Comparison of ENCODE assay signal across 8 mouse cellular contexts in genomic region chr9:81863888-81864234, GRCm38 (mm10). TPM values are rescaled to one million over a fixed set of nuclear protein-coding genes. Genes with fewer than 3 reads are reported as not detected.
DNase-seq lines count a peak whose midpoint lies in the region; ATAC-seq and TF ChIP-seq lines count a peak whose summit lies in the region.

No protein-coding gene starts in this region.

- DNase-seq in lung, embryonic 14.5 days, result no peak
- DNase-seq in lung, postnatal 10 days, result no peak
- no peak for DNase-seq in intestine, embryonic 14.5 days (ENCODE audit: low spot score)
- no peak for DNase-seq in midbrain, postnatal 0 days (ENCODE audit: low spot score)
- no peak for DNase-seq in urinary bladder, adult 2 months (ENCODE audit: low spot score)
- DNase-seq in thymus, postnatal 0 days (ENCODE audit: low spot score), result no peak
- no peak for DNase-seq in embryo, embryonic 10 days (ENCODE audit: low spot score)

- H3K27me3 ChIP-seq in lung, embryonic 14.5 days (ENCODE audit: insufficient read depth, low read length), result peaks cover 13% of the 10 kb centered on the region
- H3K27me3 ChIP-seq in intestine, embryonic 14.5 days (replicated peaks; ENCODE audit: control insufficient read depth, insufficient read depth, low read length), result peaks cover 19% of the 10 kb centered on the region
- no peaks in the 10 kb centered on the region for H3K27me3 ChIP-seq in midbrain, postnatal 0 days (ENCODE audit: insufficient read depth, low read length)

- no peaks in the 10 kb centered on the region for H3K4me1 ChIP-seq in lung, embryonic 14.5 days (ENCODE audit: insufficient read depth)
- no peaks in the 10 kb centered on the region for H3K4me1 ChIP-seq in embryonic fibroblast, embryonic 13.5 days (ENCODE audit: control insufficient read depth, insufficient read depth, low read length)
- H3K4me1 ChIP-seq in intestine, embryonic 14.5 days (replicated peaks; ENCODE audit: control insufficient read depth, insufficient read depth, low read length), result no peaks in the 10 kb centered on the region
- no peaks in the 10 kb centered on the region; the same call in 1 of the 2 replicates for H3K4me1 ChIP-seq in midbrain, postnatal 0 days (ENCODE audit: insufficient read depth, low read length)

- TF ChIP-seq CTCF in lung, embryonic 14.5 days (IDR thresholded peaks at IDR 0.05; ENCODE audit: low read depth), result no peak
- TF ChIP-seq CTCF in embryonic fibroblast, embryonic 13.5 days (IDR thresholded peaks at IDR 0.05; ENCODE audit: borderline replicate concordance, insufficient read depth, low read length), result no peak
- no peak for TF ChIP-seq CTCF in midbrain, postnatal 0 days (IDR thresholded peaks at IDR 0.05)

- TF ChIP-seq POLR2A in embryonic fibroblast, embryonic 13.5 days (IDR thresholded peaks at IDR 0.05; ENCODE audit: low read depth, low read length), result no peak

- no peaks in the 10 kb centered on the region for H3K36me3 ChIP-seq in lung, embryonic 14.5 days (ENCODE audit: insufficient read depth)
- H3K36me3 ChIP-seq in intestine, embryonic 14.5 days (ENCODE audit: control insufficient read depth, insufficient read depth, low read length), result no peaks in the 10 kb centered on the region
- H3K36me3 ChIP-seq in midbrain, postnatal 0 days (ENCODE audit: insufficient read depth, low read length), result no peaks in the 10 kb centered on the region

- no peak overlapping the region for H3K27ac ChIP-seq in lung, embryonic 14.5 days (ENCODE audit: low read depth)
- H3K27ac ChIP-seq in embryonic fibroblast, embryonic 13.5 days (ENCODE audit: insufficient read depth, low read length), result no peak overlapping the region
- H3K27ac ChIP-seq in intestine, embryonic 14.5 days (ENCODE audit: low read depth), result no peak overlapping the region
- no peak overlapping the region for H3K27ac ChIP-seq in midbrain, postnatal 0 days (ENCODE audit: low read depth, low read length)

- 20% methylated on average over 13 of the region's 13 CpGs for WGBS in lung, embryonic 14.5 days
- 21% methylated on average over 13 of the region's 13 CpGs for WGBS in intestine, embryonic 14.5 days
- 27% methylated on average over 13 of the region's 13 CpGs for WGBS in midbrain, postnatal 0 days

- no peaks in the 10 kb centered on the region for H3K9me3 ChIP-seq in lung, embryonic 14.5 days (ENCODE audit: low read depth, low read length)
- no peaks in the 10 kb centered on the region for H3K9me3 ChIP-seq in intestine, embryonic 14.5 days (ENCODE audit: control insufficient read depth, low read length)
- H3K9me3 ChIP-seq in midbrain, postnatal 0 days (ENCODE audit: low read length), result no peaks in the 10 kb centered on the region

- peak overlapping the region; percentile 83 for H3K4me2 ChIP-seq in lung, embryonic 14.5 days
- peak overlapping the region; percentile 79 for H3K4me2 ChIP-seq in intestine, embryonic 14.5 days (ENCODE audit: low read length)
- H3K4me2 ChIP-seq in midbrain, postnatal 0 days (ENCODE audit: low read depth, low read length, poor library complexity, severe bottlenecking), result peak overlapping the region; percentile 58

- peak overlapping the region; percentile 51 for H3K4me3 ChIP-seq in lung, embryonic 14.5 days (ENCODE audit: low read depth, low read length)
- peak overlapping the region; percentile 37 for H3K4me3 ChIP-seq in embryonic fibroblast, embryonic 13.5 days (ENCODE audit: insufficient read depth, low read length)
- peak overlapping the region; percentile 52 for H3K4me3 ChIP-seq in intestine, embryonic 14.5 days (ENCODE audit: low read depth, low read length)
- H3K4me3 ChIP-seq in midbrain, postnatal 0 days (ENCODE audit: low read depth, low read length), result peak overlapping the region; percentile 47

- ATAC-seq in lung, embryonic 14.5 days (ENCODE audit: insufficient read depth), result no peak
- ATAC-seq in intestine, embryonic 14.5 days (replicated peaks; ENCODE audit: low FRiP score, low TSS enrichment, low read depth), result peak; percentile 17; the same call in 1 of the 2 replicates
- no peak for ATAC-seq in midbrain, postnatal 0 days (ENCODE audit: low FRiP score)

- H3K9ac ChIP-seq in lung, embryonic 14.5 days, result peak overlapping the region; percentile 56
- H3K9ac ChIP-seq in intestine, embryonic 14.5 days (ENCODE audit: low read length), result peak overlapping the region; percentile 45
- peak overlapping the region; percentile 48 for H3K9ac ChIP-seq in midbrain, postnatal 0 days (replicated peaks; ENCODE audit: low read length, poor library complexity, severe bottlenecking)

RNA-seq across cellular contexts. Expression of gene Mei4, which starts 0.4 kb away (rescaled TPM):
- 0.78 and 0.86 TPM in 2 replicates for polyA plus RNA-seq in lung, embryonic 14.5 days (2014; fragmentation: Nextera tagmentation; extraction: Ambion mirVana)
- polyA plus RNA-seq in embryonic fibroblast, embryonic 13.5 days (2011; ENCODE audit: insufficient read length, low read depth, missing spikeins), result 4.4 and 5.2 TPM in 2 replicates
- 0.89 and 1.2 TPM in 2 replicates for polyA plus RNA-seq in intestine, embryonic 14.5 days (2014; fragmentation: Nextera tagmentation; extraction: Ambion mirVana)
- 2.8 and 3.2 TPM in 2 replicates for total RNA-seq in midbrain, postnatal 0 days (2014; rRNA removed)
- polyA plus RNA-seq in midbrain, postnatal 0 days (2015; fragmentation: Nextera tagmentation; extraction: Ambion mirVana), result 1.9 and 2.9 TPM in 2 replicates
- not detected in 2 replicates for polyA plus RNA-seq in urinary bladder, adult 2 months (2012; rRNA removed)
- 3.7 and 4.2 TPM in 2 replicates for polyA plus RNA-seq in thymus, postnatal 0 days (2015; fragmentation: Nextera tagmentation; extraction: Ambion mirVana)
